Mouse (Mus musculus): Measurements from ENCODE around the gene Rd3l.
A peak's percentile ranks its signal among the peaks of the same experiment; 100 is the strongest.

Gene Rd3l

GRCm38 (mm10) chr12:111980887-111981367 is at the start of gene Rd3l:
TSS of gene Rd3l (minus strand) at chr12:111981317.
- no peak for DNase-seq

DNA sequence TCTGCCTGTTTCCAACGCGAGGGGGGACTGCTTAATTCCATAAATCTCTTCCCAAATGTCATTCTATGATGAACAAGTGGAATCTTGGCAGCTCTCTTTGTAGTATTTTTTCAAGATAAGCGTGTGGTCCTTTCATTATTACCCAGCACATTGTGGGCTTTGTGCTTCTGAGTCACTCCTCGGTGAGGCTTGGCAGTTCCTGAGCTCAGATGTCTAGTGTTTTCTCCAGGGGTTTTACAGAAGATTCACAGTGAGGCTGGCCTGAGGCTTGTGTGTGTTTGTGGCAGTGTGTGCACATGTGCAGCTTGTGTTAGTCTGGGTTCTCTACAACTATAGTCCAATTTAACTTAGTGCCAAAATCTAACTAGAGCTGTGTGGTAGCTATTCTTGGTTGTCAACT is 46.3 kb upstream of the Rd3l start:
- no peak for DNase-seq

DNA sequence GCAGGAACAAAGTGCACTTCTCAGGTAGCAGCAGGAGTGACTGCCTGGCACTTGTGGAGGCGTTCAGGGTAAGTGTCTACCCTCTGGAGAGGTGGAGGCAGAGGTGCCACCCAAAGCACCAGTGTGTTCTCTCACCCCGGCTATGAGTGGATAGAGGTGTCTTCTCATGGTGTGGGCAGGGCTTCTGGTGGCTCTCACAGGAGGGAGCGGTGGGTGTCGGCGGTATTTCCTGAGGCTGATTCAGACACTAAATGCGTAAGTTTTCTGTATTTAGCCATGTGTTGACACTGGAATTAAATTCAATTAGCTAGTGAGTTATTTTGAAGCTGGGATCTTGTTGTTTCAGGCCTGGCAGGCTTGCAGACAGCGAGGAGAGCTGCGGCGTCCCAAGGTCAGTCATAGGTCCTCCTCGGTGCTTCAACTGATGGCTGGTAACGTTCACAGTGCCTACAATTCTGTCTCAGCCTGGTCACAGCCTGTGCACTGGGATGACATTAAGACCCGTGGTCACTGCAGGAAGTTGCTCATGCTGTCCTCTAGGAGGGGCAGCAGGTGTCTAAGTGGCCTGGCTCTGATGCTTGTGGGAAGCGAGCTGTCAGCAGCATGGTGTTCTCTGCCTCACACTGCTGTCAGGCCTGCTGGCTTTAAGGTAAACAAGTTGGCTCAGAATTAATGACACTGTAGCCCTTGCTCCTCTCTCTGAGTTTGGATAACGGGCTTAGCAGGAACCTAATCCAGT is 45.0 kb upstream of the Rd3l start:
- DNase-seq: no peak

GRCm38 (mm10) chr12:112025457-112025856 is 44.3 kb upstream of the Rd3l start:
- no peak for DNase-seq

- no peak for DNase-seq
Observed at GRCm38 (mm10) chr12:112024581-112025310, 43.6 kb upstream of the Rd3l start.

DNA sequence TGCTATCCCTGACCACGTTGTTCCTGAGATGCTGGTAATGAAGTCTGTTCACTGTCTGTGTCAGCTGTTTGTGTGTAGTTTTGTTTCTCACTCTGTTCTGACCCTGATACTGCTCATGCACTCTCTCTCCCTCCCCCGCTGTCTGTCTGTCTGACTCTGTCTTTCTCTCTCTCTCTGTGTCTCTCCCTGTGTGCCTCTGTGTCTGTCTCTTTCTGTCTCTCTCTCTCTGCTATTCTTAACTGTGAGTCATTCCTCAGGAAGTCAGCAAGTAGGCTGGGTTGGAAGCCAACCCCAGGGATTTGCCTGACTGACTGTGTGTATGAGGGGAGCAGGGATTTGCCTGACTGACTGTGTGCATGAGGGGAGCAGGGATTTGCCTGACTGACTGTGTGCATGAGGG is 42.2 kb upstream of the Rd3l start:
- DNase-seq: no peak

DNA sequence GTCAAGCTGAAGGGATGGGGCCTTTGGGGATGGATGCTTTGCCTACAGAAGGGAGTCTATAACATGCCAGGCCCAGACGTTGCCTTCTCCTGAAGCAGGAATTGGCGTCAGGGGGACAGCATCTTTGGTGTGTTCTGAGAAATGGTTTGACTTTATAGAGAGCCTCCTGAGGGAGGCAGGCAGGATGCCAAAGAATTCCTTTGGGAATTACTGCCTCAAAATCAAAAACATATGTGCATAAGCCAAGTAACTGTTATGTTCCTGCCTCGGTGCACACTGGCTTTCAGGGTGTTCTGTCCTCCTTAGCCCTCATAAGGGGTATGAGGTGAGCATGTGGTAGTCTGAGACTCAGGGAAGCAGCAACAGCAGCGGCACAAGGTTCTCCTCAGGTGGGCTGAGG is 35.2 kb upstream of the Rd3l start:
- DNase-seq: no peak

DNA sequence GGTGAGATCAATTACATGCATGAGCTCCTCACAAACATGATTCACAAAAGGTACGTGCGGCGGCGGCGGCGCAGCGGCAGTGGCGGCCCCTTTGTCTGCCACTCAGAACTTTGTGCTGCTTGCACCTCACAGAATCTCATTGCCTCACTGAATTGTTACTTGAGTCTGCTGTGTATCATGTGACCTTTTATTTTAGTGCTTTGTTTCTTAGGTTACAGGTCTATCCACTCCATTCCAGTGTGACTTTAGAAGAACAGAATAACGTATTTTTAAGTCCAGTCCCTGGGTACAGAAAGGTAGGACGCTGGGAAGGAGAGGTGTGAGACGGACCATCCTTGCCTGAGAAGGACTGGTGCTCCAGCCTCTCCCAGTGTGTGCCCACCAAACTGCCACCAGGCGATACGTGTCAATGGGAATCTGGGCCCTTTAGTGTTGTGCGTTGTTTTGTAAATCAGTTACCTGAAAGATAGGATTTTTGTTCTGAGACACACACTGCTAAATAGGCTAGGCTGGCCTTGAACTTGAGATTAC is 32.2 kb upstream of the Rd3l start:
- no peak for DNase-seq

- no peak for DNase-seq
Observed at GRCm38 (mm10) chr12:112012511-112013270, 31.6 kb upstream of the Rd3l start.

DNA sequence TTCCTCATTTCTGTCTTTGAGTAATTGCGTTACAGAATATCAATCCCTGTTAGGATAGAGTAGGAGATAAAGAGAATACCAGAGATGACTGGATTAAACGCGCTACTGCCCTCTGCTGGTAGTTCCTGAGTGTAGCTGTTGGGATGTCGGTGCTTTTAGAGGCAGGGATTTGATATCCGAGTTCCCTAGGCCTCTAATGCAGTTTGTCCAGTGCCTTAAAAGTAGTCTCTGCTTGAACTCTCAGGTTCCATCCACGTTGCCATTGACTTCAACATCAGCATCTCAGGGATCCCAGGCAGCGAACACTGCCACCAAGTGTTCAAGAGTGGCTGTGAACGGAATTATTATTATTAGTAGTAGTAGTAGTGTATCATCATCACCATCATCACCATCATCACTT is 20.1 kb upstream of the Rd3l start:
- peak; percentile 73 for DNase-seq

DNA sequence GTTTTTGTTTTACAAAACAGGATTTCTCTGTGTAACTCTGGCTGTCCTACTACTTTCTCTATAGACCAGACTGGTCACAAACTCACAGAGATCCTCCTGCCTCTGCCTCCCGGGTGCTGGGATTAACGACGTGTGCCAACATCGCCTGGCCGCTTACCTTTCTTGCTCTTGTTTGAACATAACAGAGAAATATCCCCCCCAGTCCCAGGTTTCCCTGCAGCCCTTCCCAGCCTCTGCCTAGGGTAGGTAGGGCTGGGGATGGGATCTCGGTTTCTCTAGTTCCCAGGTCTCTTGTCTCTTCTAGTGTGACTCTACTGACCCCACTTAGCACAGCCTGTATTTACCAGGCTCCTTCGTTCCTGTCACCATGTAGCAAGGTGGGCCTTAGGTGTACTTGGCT is 18.6 kb upstream of the Rd3l start:
- no peak for DNase-seq

GRCm38 (mm10) chr12:111995161-111995560 is 14.0 kb upstream of the Rd3l start:
- no peak for DNase-seq

- DNase-seq: no peak
Observed at GRCm38 (mm10) chr12:111992626-111993025, 11.5 kb upstream of the Rd3l start.

- DNase-seq: no peak
Observed at GRCm38 (mm10) chr12:111986756-111987155, 5.6 kb upstream of the Rd3l start.

GRCm38 (mm10) chr12:111983165-111983564 is 2.0 kb upstream of the Rd3l start:
- DNase-seq: no peak

GRCm38 (mm10) chr12:111981831-111982230 is 714 bp upstream of the Rd3l start:
- DNase-seq: no peak

DNA sequence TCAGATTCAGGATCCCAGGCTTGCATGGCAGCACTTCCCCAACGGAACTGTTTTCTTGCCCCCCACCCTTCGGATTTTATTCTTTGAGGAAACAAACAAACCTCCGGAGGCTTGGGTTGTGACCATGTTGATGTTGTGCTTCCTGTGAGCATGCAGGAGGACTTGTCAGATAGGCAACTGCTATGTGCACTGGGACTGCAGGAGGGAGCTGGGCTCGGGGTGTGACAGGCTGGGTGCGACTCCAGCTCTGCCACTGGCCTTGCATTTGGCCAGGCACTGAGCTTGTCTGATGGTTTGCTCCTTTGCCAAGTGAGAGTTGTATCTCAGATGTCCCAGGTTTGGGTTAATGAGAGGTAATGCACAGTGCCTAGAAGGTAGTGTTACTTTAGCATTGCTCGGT is 2.8 kb downstream of the Rd3l start:
- DNase-seq: no peak

DNA sequence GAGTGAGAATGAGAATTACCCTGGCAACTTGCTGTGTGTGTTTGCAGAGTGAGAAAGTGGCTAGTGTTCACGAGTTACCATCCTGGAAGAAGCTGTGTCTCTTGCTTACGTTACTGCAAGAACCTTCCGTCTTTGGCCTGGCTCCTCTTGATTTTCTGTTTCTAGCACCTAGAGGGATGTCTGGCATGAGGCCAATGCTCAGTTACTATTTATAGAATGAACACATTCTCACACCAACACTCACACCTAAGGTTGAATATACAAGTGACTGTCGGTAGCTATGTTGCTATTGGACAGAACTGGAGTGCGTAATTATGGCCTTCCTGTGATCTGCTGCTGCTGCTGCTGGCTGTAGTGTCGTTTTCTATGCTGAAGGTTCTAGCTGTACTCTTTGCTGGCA is 4.0 kb downstream of the Rd3l start:
- no peak for DNase-seq

GRCm38 (mm10) chr12:111974578-111974977 is 6.5 kb downstream of the Rd3l start:
- no peak for DNase-seq

GRCm38 (mm10) chr12:111972504-111972903 is 8.6 kb downstream of the Rd3l start:
- no peak for DNase-seq

DNA sequence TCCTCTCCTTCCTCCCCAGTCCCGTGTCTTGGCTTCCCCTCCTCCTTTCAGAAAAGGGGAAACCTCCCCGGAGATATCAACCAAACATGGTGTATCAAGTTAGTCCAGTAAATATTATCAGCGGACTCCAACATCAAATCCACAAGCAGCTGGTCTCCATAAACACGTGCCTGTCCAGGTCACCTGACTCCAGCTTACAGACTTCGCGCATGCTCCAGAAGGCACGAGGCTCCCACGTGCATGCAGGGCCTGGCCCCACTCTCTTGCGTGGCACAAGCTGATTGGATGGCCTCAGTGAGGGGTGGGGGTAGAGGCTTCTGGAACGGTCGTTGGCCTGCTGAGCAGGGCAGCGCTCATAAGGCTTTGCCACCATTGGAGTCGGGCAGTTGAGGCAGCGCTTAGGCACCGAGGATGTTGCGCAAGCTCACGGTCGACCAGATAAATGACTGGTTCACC is 9.9 kb downstream of the Rd3l start, which contains the start of gene Tdrd9:
Tdrd9 (plus strand) TSS at position 329 of the 456 bp plus-strand sequence.
- no peak for DNase-seq

GRCm38 (mm10) chr12:111970085-111970484 is 11.0 kb downstream of the Rd3l start:
- no peak for DNase-seq

GRCm38 (mm10) chr12:111966683-111967173 is 14.4 kb downstream of the Rd3l start, which contains the start of gene Atp5mpl:
TSS of gene Atp5mpl (minus strand) at chr12:111966977.
- peak; percentile 93 for DNase-seq
